Mouse (Mus musculus): ENCODE data around the gene P4hb. TPM values are rescaled to one million over a fixed set of nuclear protein-coding genes. Genes with fewer than 3 reads are reported as not detected.

The P4hb gene
- polyA plus RNA-seq, 1 experiment from 2014 or later, result 329 TPM

Other genes starting within 250 kb of the P4hb start
- 3,932 and 3,979 TPM in 2 replicates for gene Actg1, start 224.7 kb downstream of the P4hb start, polyA plus RNA-seq (2015; fragmentation: Nextera tagmentation; extraction: Ambion mirVana)
- 1.3 and 1.5 TPM in 2 replicates for gene Fscn2, start 211.7 kb downstream of the P4hb start, polyA plus RNA-seq (2015; fragmentation: Nextera tagmentation; extraction: Ambion mirVana)
- gene Faap100, start 194.5 kb downstream of the P4hb start, polyA plus RNA-seq (2015; fragmentation: Nextera tagmentation; extraction: Ambion mirVana), result 53.9 and 59.7 TPM in 2 replicates
- gene Nploc4, start 135.5 kb downstream of the P4hb start, polyA plus RNA-seq (2015; fragmentation: Nextera tagmentation; extraction: Ambion mirVana), result 33.5 and 33.8 TPM in 2 replicates
- not detected in 2 replicates for gene Tspan10, start 130.6 kb downstream of the P4hb start, polyA plus RNA-seq (2015; fragmentation: Nextera tagmentation; extraction: Ambion mirVana)
- 0.29 and 0.34 TPM in 2 replicates for gene Pde6g, start 119.8 kb downstream of the P4hb start, polyA plus RNA-seq (2015; fragmentation: Nextera tagmentation; extraction: Ambion mirVana)
- gene Oxld1, start 115.2 kb downstream of the P4hb start, polyA plus RNA-seq (2015; fragmentation: Nextera tagmentation; extraction: Ambion mirVana), result 8.5 and 10.4 TPM in 2 replicates
- 26.3 and 26.9 TPM in 2 replicates for gene Ccdc137, start 115.1 kb downstream of the P4hb start, polyA plus RNA-seq (2015; fragmentation: Nextera tagmentation; extraction: Ambion mirVana)
- gene Arl16, start 105.6 kb downstream of the P4hb start, polyA plus RNA-seq (2015; fragmentation: Nextera tagmentation; extraction: Ambion mirVana), result 64.8 and 70.8 TPM in 2 replicates
- gene Mrpl12, start 88.6 kb downstream of the P4hb start, polyA plus RNA-seq (2015; fragmentation: Nextera tagmentation; extraction: Ambion mirVana), result 123 and 124 TPM in 2 replicates
- gene Slc25a10, start 81.4 kb downstream of the P4hb start, polyA plus RNA-seq (2015; fragmentation: Nextera tagmentation; extraction: Ambion mirVana), result 29.3 and 31.1 TPM in 2 replicates
- 0.20 and 0.28 TPM in 2 replicates for gene Gcgr, start 42.6 kb downstream of the P4hb start, polyA plus RNA-seq (2015; fragmentation: Nextera tagmentation; extraction: Ambion mirVana)
- 201 and 236 TPM in 2 replicates for gene Mcrip1, start 23.5 kb downstream of the P4hb start, polyA plus RNA-seq (2015; fragmentation: Nextera tagmentation; extraction: Ambion mirVana)
- not detected in 2 replicates for gene Ppp1r27, start 22.1 kb downstream of the P4hb start, polyA plus RNA-seq (2015; fragmentation: Nextera tagmentation; extraction: Ambion mirVana)
- 529 and 543 TPM in 2 replicates for gene Arhgdia, start 8.4 kb upstream of the P4hb start, polyA plus RNA-seq (2015; fragmentation: Nextera tagmentation; extraction: Ambion mirVana)
- gene Alyref, start 25.1 kb upstream of the P4hb start, polyA plus RNA-seq (2015; fragmentation: Nextera tagmentation; extraction: Ambion mirVana), result 292 and 326 TPM in 2 replicates
- gene Anapc11, start 25.2 kb upstream of the P4hb start, polyA plus RNA-seq (2015; fragmentation: Nextera tagmentation; extraction: Ambion mirVana), result 175 and 192 TPM in 2 replicates
- gene Npb, start 35.2 kb upstream of the P4hb start, polyA plus RNA-seq (2015; fragmentation: Nextera tagmentation; extraction: Ambion mirVana), result 0.81 TPM in 1 of 2 replicates, not detected in the other
- gene Pcyt2, start 44.7 kb upstream of the P4hb start, polyA plus RNA-seq (2015; fragmentation: Nextera tagmentation; extraction: Ambion mirVana), result 167 and 175 TPM in 2 replicates
- gene Sirt7, start 52.0 kb upstream of the P4hb start, polyA plus RNA-seq (2015; fragmentation: Nextera tagmentation; extraction: Ambion mirVana), result 52.0 and 55.2 TPM in 2 replicates
- gene Mafg, start 60.3 kb upstream of the P4hb start, polyA plus RNA-seq (2015; fragmentation: Nextera tagmentation; extraction: Ambion mirVana), result 35.5 and 36.0 TPM in 2 replicates
- gene Pycr1, start 70.5 kb upstream of the P4hb start, polyA plus RNA-seq (2015; fragmentation: Nextera tagmentation; extraction: Ambion mirVana), result 24.7 and 24.8 TPM in 2 replicates
- 0.66 and 1.7 TPM in 2 replicates for gene Myadml2, start 74.9 kb upstream of the P4hb start, polyA plus RNA-seq (2015; fragmentation: Nextera tagmentation; extraction: Ambion mirVana)
- 2.5 and 2.7 TPM in 2 replicates for gene Notum, start 87.9 kb upstream of the P4hb start, polyA plus RNA-seq (2015; fragmentation: Nextera tagmentation; extraction: Ambion mirVana)
- gene Aspscr1, start 99.7 kb upstream of the P4hb start, polyA plus RNA-seq (2015; fragmentation: Nextera tagmentation; extraction: Ambion mirVana), result 131 and 141 TPM in 2 replicates
- 91.2 and 101 TPM in 2 replicates for gene Cenpx, start 140.5 kb upstream of the P4hb start, polyA plus RNA-seq (2015; fragmentation: Nextera tagmentation; extraction: Ambion mirVana)
- gene Lrrc45, start 140.7 kb upstream of the P4hb start, polyA plus RNA-seq (2015; fragmentation: Nextera tagmentation; extraction: Ambion mirVana), result 64.4 and 66.0 TPM in 2 replicates
- gene Rac3, start 148.2 kb upstream of the P4hb start, polyA plus RNA-seq (2015; fragmentation: Nextera tagmentation; extraction: Ambion mirVana), result 235 and 267 TPM in 2 replicates
- 10.6 and 13.0 TPM in 2 replicates for gene Dcxr, start 154.0 kb upstream of the P4hb start, polyA plus RNA-seq (2015; fragmentation: Nextera tagmentation; extraction: Ambion mirVana)
- gene Cbr2, start 158.9 kb upstream of the P4hb start, polyA plus RNA-seq (2015; fragmentation: Nextera tagmentation; extraction: Ambion mirVana), result 0.99 and 1.2 TPM in 2 replicates
- 2.4 and 2.5 TPM in 2 replicates for gene Hmga1b, start 189.5 kb upstream of the P4hb start, polyA plus RNA-seq (2015; fragmentation: Nextera tagmentation; extraction: Ambion mirVana)
- 89.7 and 105 TPM in 2 replicates for gene Rfng, start 211.0 kb upstream of the P4hb start, polyA plus RNA-seq (2015; fragmentation: Nextera tagmentation; extraction: Ambion mirVana)
- 243 and 255 TPM in 2 replicates for gene Gps1, start 211.0 kb upstream of the P4hb start, polyA plus RNA-seq (2015; fragmentation: Nextera tagmentation; extraction: Ambion mirVana)
- gene Dus1l, start 223.2 kb upstream of the P4hb start, polyA plus RNA-seq (2015; fragmentation: Nextera tagmentation; extraction: Ambion mirVana), result 39.8 and 49.0 TPM in 2 replicates

Data from neural tube, embryonic 13.5 days (tissue).